Comparison of ENCODE assay signal across 8 mouse cellular contexts in genomic region chr7:84605033-84605687, GRCm38 (mm10). TPM values are rescaled to one million over a fixed set of nuclear protein-coding genes. Genes with fewer than 3 reads are reported as not detected.
DNase-seq lines count a peak whose midpoint lies in the region; ATAC-seq and TF ChIP-seq lines count a peak whose summit lies in the region.

No protein-coding gene starts in this region.

- no peak for TF ChIP-seq POLR2A in bone marrow, adult 2 months (IDR thresholded peaks at IDR 0.05; ENCODE audit: borderline replicate concordance, control insufficient read depth, low read depth, low read length)

- H3K27me3 ChIP-seq in kidney, embryonic 15.5 days: no peaks in the 10 kb centered on the region
- H3K27me3 ChIP-seq in heart, embryonic 13.5 days (replicated peaks): no peaks in the 10 kb centered on the region
- no peaks in the 10 kb centered on the region for H3K27me3 ChIP-seq in liver, embryonic 11.5 days (replicated peaks; ENCODE audit: control insufficient read depth, insufficient read depth, low read length)
- no peaks in the 10 kb centered on the region; the same call in 1 of the 2 replicates for H3K27me3 ChIP-seq in neural tube, embryonic 13.5 days

- H3K36me3 ChIP-seq in kidney, embryonic 15.5 days: no peaks in the 10 kb centered on the region
- no peaks in the 10 kb centered on the region for H3K36me3 ChIP-seq in heart, embryonic 13.5 days
- no peaks in the 10 kb centered on the region for H3K36me3 ChIP-seq in liver, embryonic 11.5 days (ENCODE audit: control insufficient read depth, insufficient read depth, low read length)
- no peaks in the 10 kb centered on the region for H3K36me3 ChIP-seq in neural tube, embryonic 13.5 days

- H3K4me1 ChIP-seq in kidney, embryonic 15.5 days: peaks cover 20% of the 10 kb centered on the region
- peaks cover 3% of the 10 kb centered on the region; the same call in 1 of the 2 replicates for H3K4me1 ChIP-seq in bone marrow, adult 2 months (ENCODE audit: control insufficient read depth, insufficient read depth, low read length)
- H3K4me1 ChIP-seq in heart, embryonic 13.5 days: peaks cover 17% of the 10 kb centered on the region
- 0 out of 2 replicates have a peak, but pooled peaks cover 6% of the 10 kb centered on the region for H3K4me1 ChIP-seq in liver, embryonic 11.5 days (replicated peaks; ENCODE audit: control insufficient read depth, insufficient read depth, low read length)
- H3K4me1 ChIP-seq in neural tube, embryonic 13.5 days (replicated peaks): peaks cover 11% of the 10 kb centered on the region

- no peaks in the 10 kb centered on the region for H3K9me3 ChIP-seq in kidney, embryonic 15.5 days (replicated peaks)
- H3K9me3 ChIP-seq in heart, embryonic 13.5 days: no peaks in the 10 kb centered on the region
- H3K9me3 ChIP-seq in liver, embryonic 11.5 days (ENCODE audit: control insufficient read depth, low read length): no peaks in the 10 kb centered on the region
- no peaks in the 10 kb centered on the region for H3K9me3 ChIP-seq in neural tube, embryonic 13.5 days

- DNase-seq in kidney, postnatal 25 days: no peak
- DNase-seq in liver, embryonic 11.5 days (ENCODE audit: low spot score): no peak
- no peak for DNase-seq in adrenal gland, adult 18-20 months (ENCODE audit: low spot score in 2 of 2)
- no peak for DNase-seq in left cerebral cortex, postnatal 14 days (ENCODE audit: low spot score in 2 of 2)

- H3K4me2 ChIP-seq in kidney, embryonic 15.5 days: peak overlapping the region; percentile 96
- peak overlapping the region; percentile 98 for H3K4me2 ChIP-seq in heart, embryonic 13.5 days
- H3K4me2 ChIP-seq in liver, embryonic 11.5 days: peak overlapping the region; percentile 87
- peak overlapping the region; percentile 96 for H3K4me2 ChIP-seq in neural tube, embryonic 13.5 days

- ATAC-seq in kidney, embryonic 15.5 days (replicated peaks; ENCODE audit: low FRiP score): peak; percentile 62; the same call in 1 of the 2 replicates
- ATAC-seq in heart, embryonic 13.5 days (ENCODE audit: extremely low read depth, insufficient number of reproducible peaks, low FRiP score, low TSS enrichment): no peak
- peak; percentile 34 for ATAC-seq in liver, embryonic 11.5 days (replicated peaks; ENCODE audit: low FRiP score)
- ATAC-seq in neural tube, embryonic 13.5 days (ENCODE audit: low read depth): peak; percentile 76

- 9% methylated on average over 19 of the region's 19 CpGs for WGBS in kidney, embryonic 15.5 days
- WGBS in bone marrow, adult 2 months: 7% methylated on average over 19 of the region's 19 CpGs
- 12% methylated on average over 19 of the region's 19 CpGs for WGBS in heart, embryonic 13.5 days
- 12% methylated on average over 19 of the region's 19 CpGs for WGBS in liver, embryonic 11.5 days
- WGBS in neural tube, embryonic 13.5 days: 9% methylated on average over 19 of the region's 19 CpGs

- intact Hi-C loops in left cerebral cortex, postnatal 14 days (cut with DNase I): no loop called here

- peak overlapping the region; percentile 45 for H3K9ac ChIP-seq in kidney, embryonic 15.5 days
- peak overlapping the region; percentile 82 for H3K9ac ChIP-seq in heart, embryonic 13.5 days
- peak overlapping the region; percentile 65 for H3K9ac ChIP-seq in liver, embryonic 11.5 days (ENCODE audit: low read depth, low read length)
- peak overlapping the region; percentile 76 for H3K9ac ChIP-seq in neural tube, embryonic 13.5 days

- no peak for TF ChIP-seq CTCF in bone marrow, adult 2 months (IDR thresholded peaks at IDR 0.05; ENCODE audit: control insufficient read depth, insufficient read depth, low read length)

- H3K27ac ChIP-seq in kidney, embryonic 15.5 days: 0 out of 2 replicates have a peak overlapping the region, but pooled peaks have one; percentile 9
- no peak overlapping the region for H3K27ac ChIP-seq in bone marrow, adult 2 months (ENCODE audit: control insufficient read depth, insufficient read depth, low read depth, low read length, poor library complexity)
- H3K27ac ChIP-seq in heart, embryonic 13.5 days (replicated peaks): no peak overlapping the region
- peak overlapping the region; percentile 32; the same call in 1 of the 2 replicates for H3K27ac ChIP-seq in liver, embryonic 11.5 days (ENCODE audit: low read depth, low read length)
- no peak overlapping the region for H3K27ac ChIP-seq in neural tube, embryonic 13.5 days (replicated peaks)

- H3K4me3 ChIP-seq in kidney, embryonic 15.5 days (replicated peaks): peak overlapping the region; percentile 64
- H3K4me3 ChIP-seq in bone marrow, adult 2 months (replicated peaks; ENCODE audit: control insufficient read depth, low read depth, low read length): peak overlapping the region; percentile 69
- H3K4me3 ChIP-seq in heart, embryonic 13.5 days: peak overlapping the region; percentile 72
- peak overlapping the region; percentile 65 for H3K4me3 ChIP-seq in liver, embryonic 11.5 days (ENCODE audit: low read depth, low read length)
- peak overlapping the region; percentile 54 for H3K4me3 ChIP-seq in neural tube, embryonic 13.5 days

RNA-seq across cellular contexts. Expression of gene Fah, which starts 1.4 kb away (rescaled TPM):
- polyA plus RNA-seq in kidney, embryonic 15.5 days (2015; fragmentation: Nextera tagmentation; extraction: Ambion mirVana): 8.9 and 11.3 TPM in 2 replicates
- 3.3 and 16.6 TPM in 2 replicates for polyA plus RNA-seq in bone marrow, adult 2 months (2011; ENCODE audit: insufficient read depth, insufficient read length, low replicate concordance, missing spikeins)
- 5.7 and 6.2 TPM in 2 replicates for polyA plus RNA-seq in heart, embryonic 13.5 days (2015; fragmentation: Nextera tagmentation; extraction: Ambion mirVana)
- polyA plus RNA-seq in liver, embryonic 11.5 days (2014; fragmentation: Nextera tagmentation; extraction: Ambion mirVana): 20.7 and 21.3 TPM in 2 replicates
- polyA plus RNA-seq in neural tube, embryonic 13.5 days (2015; fragmentation: Nextera tagmentation; extraction: Ambion mirVana): 5.4 and 7.2 TPM in 2 replicates
- total RNA-seq in adrenal gland, adult 18-20 months (2021): 10 to 100 TPM; 59.6 to 77.1 TPM
- 10 to 100 TPM; 13.1 to 13.6 TPM for total RNA-seq in left cerebral cortex, postnatal 14 days (2021)

Comparison
In these comparisons a context has a peak if more than half of its experiments do, and no peak if none do; other contexts are left out.
1. H3K27ac ChIP-seq: peak in kidney, embryonic 15.5 days (single experiment) and liver, embryonic 11.5 days (single experiment); none in bone marrow, adult 2 months (single experiment), heart, embryonic 13.5 days (single experiment) and neural tube, embryonic 13.5 days (single experiment).
2. Peak in every context shown above with its lines, with median percentiles within 50 percentile points of each other: H3K4me2 ChIP-seq, H3K4me3 ChIP-seq and H3K9ac ChIP-seq.